Mouse (Mus musculus) thymus, adult 18-20 months (tissue): Measurements from ENCODE around the gene Vmn1r117.
"Not testable (repeated sequence)": the region's sequence is repeated elsewhere in the genome, so short reads cannot be mapped to it uniquely, and the experiment has no call there.

Experiments used
- DNase-seq, 2 experiments: peaks; one replicate each; pipeline ENCODE4 v3.0.0; 2022; ENCODE audit warnings: mixed read lengths in 2 of 2

Gene Vmn1r117

DNA sequence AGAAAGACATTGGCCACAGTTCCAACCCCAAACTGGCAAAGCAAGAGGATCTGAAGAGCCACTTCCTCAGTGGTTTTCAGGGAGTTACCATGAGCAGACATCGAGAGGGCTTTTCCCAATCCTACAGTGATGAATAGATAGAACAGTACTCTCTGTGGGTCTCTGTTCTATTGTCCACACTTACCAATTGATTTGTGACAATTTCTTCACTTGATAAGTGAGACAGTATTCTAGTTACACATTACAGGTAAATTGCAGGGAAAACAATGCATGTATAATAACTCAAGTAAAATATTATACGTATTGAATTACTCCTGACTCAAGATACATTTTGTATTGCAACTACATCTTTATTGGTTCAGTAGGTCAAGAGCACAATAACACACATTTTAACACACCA lies at the start of gene Vmn1r117:
Gene Vmn1r117 (minus strand): TSS at position 101 of the 400 bp plus-strand sequence.
- DNase-seq = not testable (repeated sequence)

- not testable (repeated sequence) for DNase-seq
Observed at GRCm38 (mm10) chr7:20912247-20912646, 28.3 kb upstream of the Vmn1r117 start, which contains the start of gene Vmn1r118. Vmn1r118 (minus strand) TSS chr7:20912347.

- not testable (repeated sequence) for DNase-seq
Observed at GRCm38 (mm10) chr7:20871956-20872355, 12.0 kb downstream of the Vmn1r117 start, which contains the start of gene Vmn1r116. Vmn1r116 (plus strand) TSS chr7:20872256.

GRCm38 (mm10) chr7:20844885-20845284 lies 39.0 kb downstream of the Vmn1r117 start, which contains the start of gene Vmn1r115:
Vmn1r115 (minus strand) TSS chr7:20844985.
- DNase-seq = not testable (repeated sequence)
